Mouse (Mus musculus) intestine, embryonic 15.5 days (tissue): Measurements from ENCODE around the gene Frmd4a. TPM values are rescaled to one million over a fixed set of nuclear protein-coding genes. Genes with fewer than 3 reads are reported as not detected.

ENCODE experiments used
- ATAC-seq: fragments of 200-750 bp; cut with Nextera tagmentation; 2 replicates; pipeline ENCODE4 v1.8.0; 2017; ENCODE audit warnings: moderate TSS enrichment, moderate library complexity
- H3K27ac ChIP-seq: fragments of 300-500 bp; sonication (generic); 2 replicates; pipeline ENCODE4 v1.5.1; 2015; ENCODE audit warnings: mild to moderate bottlenecking, inconsistent platforms
- H3K27me3 ChIP-seq: fragments of 300-500 bp; sonication (generic); replicated peaks from 2 replicates; pipeline ENCODE4 v1.6.1; 2015; ENCODE audit warnings: inconsistent platforms
- H3K36me3 ChIP-seq: fragments of 300-500 bp; sonication (generic); 2 replicates; pipeline ENCODE4 v1.6.1; 2015; ENCODE audit warnings: inconsistent platforms
- H3K4me1 ChIP-seq: fragments of 300-500 bp; sonication (generic); replicated peaks from 2 replicates; pipeline ENCODE4 v1.6.1; 2015; ENCODE audit warnings: inconsistent platforms
- H3K4me2 ChIP-seq: fragments of 300-500 bp; sonication (generic); replicated peaks from 2 replicates; pipeline ENCODE4 v1.6.1; 2015; ENCODE audit warnings: mild to moderate bottlenecking, inconsistent platforms
- H3K4me3 ChIP-seq: fragments of 300-500 bp; sonication (generic); replicated peaks from 2 replicates; pipeline ENCODE4 v1.5.1; 2015; ENCODE audit warnings: inconsistent platforms
- H3K9ac ChIP-seq: fragments of 300-500 bp; sonication (generic); 2 replicates; pipeline ENCODE4 v1.6.1; 2015; ENCODE audit warnings: inconsistent platforms
- H3K9me3 ChIP-seq: fragments of 300-500 bp; sonication (generic); 2 replicates; pipeline ENCODE4 v1.6.1; 2016; ENCODE audit warnings: inconsistent platforms
- WGBS: fragments of 180-500 bp; shearing (Covaris S2); methylation state at CpG from one replicate; pipeline ENCODE4 v1.1.7; 2015; 5-methylcytosine and 5-hydroxymethylcytosine counted together
- polyA plus RNA-seq: library from polyadenylated mRNA; unstranded; fragments of >200 nt; fragmentation: Nextera tagmentation; extraction: Ambion mirVana; gene quantifications from 2 replicates; pipeline ENCODE4 v1.2.1, GENCODE M21; 2015

Gene Frmd4a
- polyA plus RNA-seq, 1 experiment from 2014 or later: 21.0 TPM

DNA sequence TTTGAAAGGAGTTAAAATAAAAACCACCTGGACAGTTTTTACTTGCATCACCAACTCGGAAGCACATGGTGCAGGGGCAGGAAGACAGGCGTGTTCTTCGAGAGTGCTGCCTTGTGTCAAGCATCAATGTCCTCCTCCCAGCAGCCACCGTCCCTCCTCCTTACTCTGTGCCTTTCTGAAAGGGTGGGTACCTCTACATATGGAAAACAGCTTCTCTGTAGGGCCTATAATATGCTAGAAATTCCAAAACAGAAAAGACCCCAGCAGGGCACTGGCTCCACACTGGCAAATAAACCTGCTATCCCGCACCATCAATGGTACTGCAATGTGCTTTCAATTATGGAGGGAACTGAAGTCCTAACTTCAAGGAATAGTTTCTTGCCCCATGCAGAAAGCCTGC lies 331.0 kb downstream of the Frmd4a start:
- Histone ChIP-seq H3K9me3 (no peaks in the 10 kb centered on the region), H3K27me3 (no peaks in the 10 kb centered on the region), H3K27ac (no peak overlapping the region), H3K36me3 (no peaks in the 10 kb centered on the region), H3K4me1 (0 out of 2 replicates have a peak, but pooled peaks cover 4% of the 10 kb centered on the region), H3K4me2 (no peak overlapping the region), H3K4me3 (no peak overlapping the region), H3K9ac (no peak overlapping the region)
- no peak for ATAC-seq
- 74% methylated on average over 5 of the region's 5 CpGs for WGBS

DNA sequence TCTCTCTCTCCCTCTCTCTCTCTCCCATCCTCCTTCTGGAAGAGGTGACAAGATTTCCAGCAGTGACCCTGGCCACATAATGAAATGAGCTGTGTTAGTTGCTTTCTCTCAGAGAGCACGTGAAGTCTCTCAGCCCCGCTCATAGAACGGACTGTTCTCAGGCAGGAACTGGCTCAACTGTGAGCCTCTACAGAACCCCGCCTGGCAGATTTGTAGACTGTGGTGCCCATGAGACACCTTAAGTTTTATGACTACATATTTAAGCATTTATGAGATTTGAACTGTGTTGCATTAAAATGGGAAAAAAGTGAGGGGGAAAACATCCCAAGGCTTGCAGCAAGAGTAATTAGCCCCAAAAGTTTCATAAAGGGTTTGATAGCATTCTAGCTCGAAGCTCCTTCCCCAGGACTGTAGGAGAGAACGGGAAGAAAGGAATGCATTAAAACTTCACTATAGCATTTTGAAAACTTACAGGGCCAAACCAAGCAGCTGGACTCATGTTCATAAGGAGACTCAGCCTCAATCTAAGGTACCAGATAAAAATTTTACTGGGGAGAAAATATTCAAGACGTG lies 339.4 kb downstream of the Frmd4a start:
- H3K4me1 ChIP-seq: no peaks in the 10 kb centered on the region
- H3K9me3 ChIP-seq: no peaks in the 10 kb centered on the region
- no peak overlapping the region for H3K4me2 ChIP-seq
- H3K27ac ChIP-seq: no peak overlapping the region
- no peaks in the 10 kb centered on the region for H3K36me3 ChIP-seq
- H3K4me3 ChIP-seq: no peak overlapping the region
- WGBS: 86% methylated on average over 7 of the region's 7 CpGs
- ATAC-seq: no peak
- H3K27me3 ChIP-seq: no peaks in the 10 kb centered on the region
- H3K9ac ChIP-seq: no peak overlapping the region

DNA sequence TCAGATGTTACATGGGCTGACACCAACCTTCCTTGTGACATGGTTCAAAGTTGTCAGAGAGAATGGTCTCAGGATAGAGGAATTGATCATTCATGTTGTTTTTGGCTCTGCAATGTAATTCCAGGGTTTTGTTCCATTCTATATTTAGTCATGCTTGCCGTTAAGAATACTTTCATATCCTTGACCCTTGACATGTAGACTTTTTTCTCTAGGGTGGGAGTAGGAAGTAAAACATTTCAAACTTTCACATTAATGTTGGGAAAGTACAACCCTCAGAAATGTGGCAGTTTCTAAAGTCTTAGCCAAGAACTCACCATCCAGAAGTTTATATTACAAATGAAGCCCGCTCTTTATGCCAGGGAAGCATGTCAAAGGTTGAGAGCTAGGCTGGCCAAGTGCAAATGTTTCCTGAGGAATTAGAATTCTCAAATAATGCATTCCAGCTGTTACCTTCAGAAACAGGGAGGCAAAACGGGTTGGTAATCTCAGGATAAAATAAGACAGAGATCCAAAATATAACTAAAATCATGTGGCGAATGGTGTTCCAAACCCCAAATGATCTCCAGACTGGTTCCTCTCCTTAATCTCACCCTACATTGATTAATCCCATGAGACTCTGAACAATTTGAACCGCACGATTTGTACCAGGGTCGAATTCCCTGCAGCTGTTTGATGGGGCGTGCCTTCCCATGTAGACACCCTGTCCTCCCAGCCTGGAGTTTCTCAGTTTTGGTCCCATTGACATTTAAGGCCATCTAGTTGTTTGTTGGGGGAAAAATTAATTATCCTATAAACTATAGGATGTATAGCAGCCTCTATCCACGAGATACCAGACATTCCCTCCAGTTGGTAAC lies 344.7 kb downstream of the Frmd4a start:
- H3K4me3 ChIP-seq: no peak overlapping the region
- H3K36me3 ChIP-seq: no peaks in the 10 kb centered on the region
- H3K4me2 ChIP-seq: no peak overlapping the region
- no peak overlapping the region for H3K9ac ChIP-seq
- no peaks in the 10 kb centered on the region for H3K4me1 ChIP-seq
- H3K27me3 ChIP-seq: no peaks in the 10 kb centered on the region
- H3K9me3 ChIP-seq: no peaks in the 10 kb centered on the region
- no peak for ATAC-seq
- WGBS: 62% methylated on average over 9 of the region's 9 CpGs
- H3K27ac ChIP-seq: no peak overlapping the region

DNA sequence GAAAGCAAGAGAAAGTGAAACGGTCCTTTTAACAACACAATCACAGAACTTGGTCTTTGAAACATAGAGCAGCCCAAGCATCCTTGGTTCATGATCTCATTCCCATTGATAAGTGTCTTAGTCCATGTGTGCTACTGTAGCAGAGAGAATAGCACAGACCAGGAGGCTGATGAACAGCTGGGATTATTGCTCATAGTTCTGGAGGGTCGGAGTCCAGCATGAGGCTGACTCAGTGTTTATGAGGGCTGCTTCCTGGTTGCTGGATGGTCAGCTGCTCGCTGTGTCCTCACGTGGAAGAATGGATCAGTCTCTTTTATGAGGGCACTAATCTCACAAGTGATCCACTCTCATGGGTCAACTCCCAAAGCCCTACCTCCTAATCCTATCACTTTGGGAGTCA lies 347.4 kb downstream of the Frmd4a start:
- Histone ChIP-seq H3K9me3 (no peaks in the 10 kb centered on the region), H3K4me1 (no peaks in the 10 kb centered on the region), H3K4me3 (no peak overlapping the region), H3K4me2 (no peak overlapping the region), H3K27ac (no peak overlapping the region), H3K27me3 (no peaks in the 10 kb centered on the region), H3K9ac (no peak overlapping the region), H3K36me3 (no peaks in the 10 kb centered on the region)
- ATAC-seq: peak; percentile 91
- WGBS: 57% methylated on average over 4 of the region's 4 CpGs

DNA sequence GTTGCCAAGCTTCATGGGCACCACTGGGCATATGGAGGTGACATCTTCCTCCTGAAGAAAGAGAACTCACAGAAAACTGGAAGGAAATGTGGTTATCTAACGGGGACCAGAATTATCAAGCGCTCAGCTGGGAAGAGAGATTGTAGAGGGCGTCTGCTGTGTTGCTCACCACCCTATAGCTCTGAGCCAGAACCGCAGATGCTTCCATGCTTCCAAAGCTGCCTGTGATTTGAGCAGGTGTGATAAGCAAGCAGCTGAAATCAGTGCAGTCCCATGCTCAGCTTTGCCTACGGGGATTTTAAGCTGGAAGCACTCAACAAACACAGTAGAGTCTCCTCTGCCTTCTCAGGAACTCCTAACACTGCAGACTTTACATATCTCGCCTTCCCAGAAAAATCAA lies 351.0 kb downstream of the Frmd4a start:
- no peaks in the 10 kb centered on the region for H3K27me3 ChIP-seq
- H3K9ac ChIP-seq: no peak overlapping the region
- no peaks in the 10 kb centered on the region for H3K36me3 ChIP-seq
- no peak overlapping the region for H3K27ac ChIP-seq
- H3K4me3 ChIP-seq: no peak overlapping the region
- H3K4me2 ChIP-seq: no peak overlapping the region
- ATAC-seq: no peak
- 87% methylated on average over 6 of the region's 6 CpGs for WGBS
- no peaks in the 10 kb centered on the region for H3K4me1 ChIP-seq
- no peaks in the 10 kb centered on the region for H3K9me3 ChIP-seq

DNA sequence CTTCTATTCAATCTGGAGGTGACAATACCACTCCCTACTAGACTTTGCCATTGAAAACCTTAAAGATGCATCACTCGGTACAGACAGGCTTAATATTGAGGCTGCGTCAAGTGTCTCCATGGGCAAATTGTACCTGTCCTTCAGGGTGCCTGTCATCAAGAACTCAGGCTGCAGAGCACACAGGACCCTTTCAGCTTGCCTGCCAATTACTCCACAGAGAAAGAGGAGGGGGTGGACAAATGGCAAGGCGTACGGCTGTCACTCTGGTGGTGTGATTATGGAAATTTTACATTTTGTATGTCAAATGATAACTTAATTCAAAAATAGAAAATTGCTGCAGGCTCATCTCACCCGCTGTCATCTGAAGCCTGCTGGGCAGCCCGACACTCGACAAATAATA lies 353.0 kb downstream of the Frmd4a start:
- no peak overlapping the region for H3K27ac ChIP-seq
- H3K4me1 ChIP-seq: no peaks in the 10 kb centered on the region
- WGBS: 88% methylated on average over 7 of the region's 7 CpGs
- H3K4me3 ChIP-seq: no peak overlapping the region
- ATAC-seq: no peak
- H3K36me3 ChIP-seq: no peaks in the 10 kb centered on the region
- H3K9me3 ChIP-seq: no peaks in the 10 kb centered on the region
- no peak overlapping the region for H3K4me2 ChIP-seq
- H3K27me3 ChIP-seq: no peaks in the 10 kb centered on the region
- no peak overlapping the region for H3K9ac ChIP-seq

DNA sequence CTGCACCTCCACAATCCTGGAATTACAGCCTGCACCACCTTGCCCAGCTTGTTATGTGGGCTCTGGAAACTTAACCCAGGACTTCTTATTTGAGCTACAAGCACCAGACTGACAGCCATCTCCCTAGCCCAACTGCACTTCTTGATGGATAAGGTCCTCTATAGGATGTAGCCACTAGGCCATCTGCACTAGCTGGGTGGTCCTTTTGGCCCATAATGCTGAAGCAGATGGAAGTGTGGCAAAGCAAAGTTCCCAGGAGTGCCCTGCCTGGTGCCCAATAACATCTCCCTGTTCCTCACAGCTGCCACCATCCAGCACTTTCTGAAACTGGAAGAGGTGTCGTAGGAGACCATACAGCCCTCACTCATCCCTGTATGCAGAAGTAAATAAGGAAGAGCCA lies 353.8 kb downstream of the Frmd4a start:
- Histone ChIP-seq H3K36me3 (no peaks in the 10 kb centered on the region), H3K9ac (no peak overlapping the region), H3K9me3 (no peaks in the 10 kb centered on the region), H3K4me1 (no peaks in the 10 kb centered on the region), H3K4me3 (no peak overlapping the region), H3K4me2 (no peak overlapping the region), H3K27ac (no peak overlapping the region), H3K27me3 (no peaks in the 10 kb centered on the region)
- ATAC-seq: no peak
- 84% methylated on average over 1 of the region's 1 CpGs for WGBS

DNA sequence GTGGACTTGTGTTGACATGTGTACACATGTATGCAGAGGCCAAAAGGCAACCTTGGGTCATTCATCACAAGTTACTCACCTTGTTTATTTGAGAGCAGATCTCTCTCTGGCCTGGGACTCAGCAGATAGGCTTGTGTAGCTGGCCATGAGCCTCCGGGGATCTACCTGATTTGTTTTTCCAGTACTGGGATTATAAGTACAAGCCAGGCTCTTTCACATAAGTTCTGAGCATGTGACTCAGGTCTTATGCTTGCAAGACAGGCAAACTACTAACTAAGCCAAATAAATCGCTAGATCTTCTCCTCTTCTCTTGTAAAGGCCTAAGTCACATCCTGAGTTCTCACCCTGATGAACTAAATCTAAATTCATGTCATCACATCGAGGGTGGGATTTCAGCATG lies 361.3 kb downstream of the Frmd4a start:
- H3K27me3 ChIP-seq: no peaks in the 10 kb centered on the region
- no peak overlapping the region for H3K4me3 ChIP-seq
- ATAC-seq: no peak
- no peaks in the 10 kb centered on the region for H3K9me3 ChIP-seq
- no peak overlapping the region for H3K9ac ChIP-seq
- 78% methylated on average over 3 of the region's 3 CpGs for WGBS
- no peak overlapping the region for H3K4me2 ChIP-seq
- no peaks in the 10 kb centered on the region for H3K4me1 ChIP-seq
- no peak overlapping the region for H3K27ac ChIP-seq
- no peaks in the 10 kb centered on the region for H3K36me3 ChIP-seq

DNA sequence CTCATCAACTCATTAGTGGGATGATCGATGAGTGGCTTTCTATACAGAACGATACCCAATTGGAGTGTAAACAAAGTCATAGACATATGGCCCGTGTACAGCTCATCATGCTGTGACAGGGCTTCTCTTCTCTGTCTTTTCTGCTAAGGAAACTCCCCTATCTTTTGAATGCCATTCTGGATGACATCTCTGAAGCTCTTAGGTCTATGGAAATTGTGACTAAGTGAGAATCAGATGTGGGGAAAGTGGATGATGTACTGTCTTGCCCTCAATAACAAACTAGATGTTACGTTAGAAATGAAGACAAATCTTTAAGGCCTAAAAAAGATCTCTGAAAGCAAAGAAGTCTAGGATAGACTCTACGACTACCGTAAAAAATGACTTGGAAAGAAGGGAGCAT lies 362.9 kb downstream of the Frmd4a start:
- no peak overlapping the region for H3K4me2 ChIP-seq
- H3K9ac ChIP-seq: no peak overlapping the region
- no peak for ATAC-seq
- H3K36me3 ChIP-seq: no peaks in the 10 kb centered on the region
- WGBS: 81% methylated on average over 6 of the region's 6 CpGs
- H3K27ac ChIP-seq: no peak overlapping the region
- H3K9me3 ChIP-seq: no peaks in the 10 kb centered on the region
- H3K4me1 ChIP-seq: no peaks in the 10 kb centered on the region
- H3K4me3 ChIP-seq: no peak overlapping the region
- H3K27me3 ChIP-seq: no peaks in the 10 kb centered on the region

DNA sequence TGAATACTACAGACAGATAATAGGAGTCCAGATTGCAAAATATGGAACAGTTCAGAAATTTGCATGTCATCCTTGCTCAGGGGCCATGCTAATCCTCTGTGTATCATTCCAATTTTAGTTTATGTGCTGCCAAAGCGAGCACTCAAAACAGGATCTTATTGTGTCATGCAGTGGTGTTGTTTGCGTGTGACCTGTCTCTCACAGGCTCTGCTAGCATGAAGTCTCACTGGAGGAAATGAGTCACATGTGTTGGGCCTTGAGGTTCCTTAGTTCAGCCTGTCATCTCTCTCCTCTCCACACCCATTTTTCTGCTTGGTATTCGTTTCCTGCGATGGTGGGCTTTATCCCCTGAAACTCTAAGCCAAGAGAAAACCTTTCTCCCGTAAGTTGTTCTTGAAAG lies 363.4 kb downstream of the Frmd4a start:
- no peak overlapping the region for H3K27ac ChIP-seq
- H3K4me3 ChIP-seq: no peak overlapping the region
- H3K4me2 ChIP-seq: no peak overlapping the region
- no peaks in the 10 kb centered on the region for H3K36me3 ChIP-seq
- no peaks in the 10 kb centered on the region for H3K4me1 ChIP-seq
- no peak overlapping the region for H3K9ac ChIP-seq
- no peaks in the 10 kb centered on the region for H3K27me3 ChIP-seq
- H3K9me3 ChIP-seq: no peaks in the 10 kb centered on the region
- no peak for ATAC-seq
- 83% methylated on average over 5 of the region's 5 CpGs for WGBS

DNA sequence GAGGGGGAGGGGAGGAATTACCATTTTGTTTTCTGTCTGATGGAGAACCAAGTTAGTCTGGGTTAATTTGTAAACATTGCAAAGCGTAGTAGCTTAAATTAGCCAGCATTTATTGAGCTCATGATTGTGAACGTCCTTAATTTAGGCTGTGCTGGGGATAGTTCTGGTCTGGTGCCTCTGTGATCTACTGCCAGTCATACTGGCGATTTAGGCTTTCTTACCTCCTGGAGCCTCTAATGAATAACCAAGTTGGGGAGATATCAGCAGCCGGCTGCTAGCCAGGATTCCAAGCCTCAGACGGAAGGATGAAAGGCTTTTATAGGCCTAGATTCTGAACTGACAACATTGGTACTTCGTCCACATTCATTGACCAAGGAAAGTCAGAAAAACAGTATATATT lies 369.0 kb downstream of the Frmd4a start:
- WGBS: 45% methylated on average over 6 of the region's 6 CpGs

DNA sequence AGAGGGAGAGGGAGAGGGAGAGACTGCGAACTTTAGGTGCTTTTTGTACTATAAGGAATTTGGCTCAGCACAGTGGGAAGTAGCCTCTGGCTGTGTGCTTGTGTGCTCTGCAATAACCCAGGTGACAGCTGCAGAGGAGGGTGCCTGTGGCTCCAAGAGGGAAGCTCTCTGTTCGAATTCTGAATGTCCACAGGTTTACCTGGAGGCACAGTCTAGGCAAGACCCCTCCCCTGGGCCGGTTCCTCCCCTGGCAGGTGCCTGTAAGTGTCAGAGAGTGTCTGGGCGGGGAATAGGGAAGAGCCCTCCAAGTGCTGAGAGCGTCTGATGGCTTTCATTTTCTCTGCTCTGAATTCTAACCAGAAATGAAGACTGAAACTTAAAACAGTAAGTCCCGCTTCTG lies 371.8 kb downstream of the Frmd4a start:
- Histone ChIP-seq H3K9ac (no peak overlapping the region), H3K4me3 (no peak overlapping the region; the same call in 1 of the 2 replicates), H3K4me1 (no peaks in the 10 kb centered on the region; the same call in none of the 2 replicates), H3K27me3 (no peaks in the 10 kb centered on the region), H3K27ac (no peak overlapping the region), H3K36me3 (no peaks in the 10 kb centered on the region), H3K9me3 (no peaks in the 10 kb centered on the region), H3K4me2 (peak overlapping the region; percentile 40)
- ATAC-seq: peak; percentile 36; the same call in 1 of the 2 replicates
- WGBS: 32% methylated on average over 6 of the region's 6 CpGs

More for the DNA sequence above, 369.0 kb downstream of the Frmd4a start:
- Histone ChIP-seq H3K27me3 (no peaks in the 10 kb centered on the region), H3K27ac (no peak overlapping the region), H3K4me2 (no peak overlapping the region), H3K4me3 (no peak overlapping the region), H3K4me1 (no peaks in the 10 kb centered on the region; the same call in 1 of the 2 replicates), H3K36me3 (no peaks in the 10 kb centered on the region), H3K9ac (no peak overlapping the region), H3K9me3 (no peaks in the 10 kb centered on the region)
- no peak for ATAC-seq

DNA sequence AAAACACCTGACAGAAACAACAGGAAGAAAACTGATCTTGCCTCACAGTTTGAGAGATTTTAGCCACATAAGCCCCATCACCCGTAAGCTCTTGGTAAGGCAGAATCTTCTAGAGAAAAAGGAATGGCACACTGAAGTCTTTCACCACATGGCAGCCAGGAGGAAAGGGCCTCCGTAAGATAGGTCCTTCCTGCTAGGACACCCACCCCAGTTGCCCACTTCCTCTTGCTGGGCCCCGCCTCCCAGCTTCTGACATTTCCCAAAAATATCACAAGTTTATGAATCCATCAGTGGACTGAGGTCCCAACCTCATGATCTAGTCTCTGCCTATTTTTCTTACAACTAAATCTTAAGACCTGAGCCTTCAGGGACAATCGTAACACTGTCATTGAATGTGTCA lies 373.6 kb downstream of the Frmd4a start:
- no peak for ATAC-seq
- Histone ChIP-seq H3K9ac (no peak overlapping the region), H3K36me3 (no peaks in the 10 kb centered on the region), H3K27me3 (no peaks in the 10 kb centered on the region), H3K27ac (no peak overlapping the region), H3K4me2 (no peak overlapping the region), H3K4me1 (no peaks in the 10 kb centered on the region; the same call in none of the 2 replicates), H3K9me3 (no peaks in the 10 kb centered on the region), H3K4me3 (no peak overlapping the region)
- 86% methylated on average over 4 of the region's 4 CpGs for WGBS
